In the genomic region with DNA sequence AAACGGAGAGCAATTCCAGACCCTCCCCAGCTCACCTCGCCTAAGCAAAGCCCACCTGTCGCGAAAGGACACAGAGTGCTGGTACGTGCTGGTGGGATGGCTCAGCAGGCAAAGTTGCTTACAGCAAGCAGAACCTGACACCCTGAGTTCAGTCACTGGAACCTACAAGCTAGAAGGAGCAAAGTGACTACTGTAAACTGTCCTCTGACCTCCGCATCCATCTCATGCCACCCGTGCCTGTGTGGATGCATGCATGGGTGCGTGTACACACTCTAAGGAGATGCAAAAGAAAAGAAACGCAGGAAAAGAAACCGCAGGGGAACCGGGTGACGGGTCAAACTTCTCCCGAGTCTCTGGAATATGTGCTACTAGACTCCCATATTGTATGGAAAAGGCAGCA, we compare ENCODE assay signal across 14 mouse cellular contexts.
DNase-seq lines count a peak whose midpoint lies in the region; ATAC-seq and TF ChIP-seq lines count a peak whose summit lies in the region.
"Had no signal": no experiment of that assay in that cellular context is flagged by ENCODE, and none has a peak within 500 bp of the region (broad histone marks: within the 10 kb centered on the region; RNA-seq: fewer than 3 reads in every experiment).

No protein-coding gene starts in this region.

- peaks cover 19% of the 10 kb centered on the region for H3K4me1 ChIP-seq in hindbrain, embryonic 10.5 days (replicated peaks)
- no peaks in the 10 kb centered on the region for H3K4me1 ChIP-seq in hindbrain, embryonic 16.5 days (ENCODE audit: control insufficient read depth, insufficient read depth, low read depth, low read length)
- H3K4me1 ChIP-seq in embryonic facial prominence, embryonic 15.5 days = peaks cover 24% of the 10 kb centered on the region
- H3K4me1 ChIP-seq in kidney, embryonic 14.5 days (ENCODE audit: control insufficient read depth, insufficient read depth, low read length) = peaks cover 22% of the 10 kb centered on the region
- H3K4me1 ChIP-seq in stomach, embryonic 16.5 days (ENCODE audit: control insufficient read depth, insufficient read depth, low read length) = peaks cover 37% of the 10 kb centered on the region
- peaks cover 3% of the 10 kb centered on the region; the same call in 1 of the 2 replicates for H3K4me1 ChIP-seq in midbrain, postnatal 0 days (ENCODE audit: insufficient read depth, low read length)

- WGBS in hindbrain, embryonic 10.5 days = 87% methylated on average over 13 of the region's 13 CpGs
- 91% methylated on average over 13 of the region's 13 CpGs for WGBS in hindbrain, embryonic 16.5 days
- WGBS in embryonic facial prominence, embryonic 15.5 days = 76% methylated on average over 13 of the region's 13 CpGs
- 43% methylated on average over 13 of the region's 13 CpGs for WGBS in kidney, embryonic 14.5 days
- 65% methylated on average over 13 of the region's 13 CpGs for WGBS in stomach, embryonic 16.5 days
- 90% methylated on average over 13 of the region's 13 CpGs for WGBS in midbrain, postnatal 0 days

- no peak overlapping the region for H3K4me3 ChIP-seq in hindbrain, embryonic 10.5 days
- H3K4me3 ChIP-seq in hindbrain, embryonic 16.5 days (ENCODE audit: low read length) = no peak overlapping the region
- no peak overlapping the region for H3K4me3 ChIP-seq in embryonic facial prominence, embryonic 15.5 days (replicated peaks)
- no peak overlapping the region for H3K4me3 ChIP-seq in kidney, embryonic 14.5 days (ENCODE audit: low read length)
- H3K4me3 ChIP-seq in stomach, embryonic 16.5 days (replicated peaks; ENCODE audit: low read length) = no peak overlapping the region
- no peak overlapping the region for H3K4me3 ChIP-seq in midbrain, postnatal 0 days (ENCODE audit: low read depth, low read length)
- H3K4me3 ChIP-seq: hindbrain, embryonic 15.5 days; liver, embryonic 15.5 days had no signal

- H3K9ac ChIP-seq in hindbrain, embryonic 16.5 days (ENCODE audit: low read depth, low read length) = no peak overlapping the region
- H3K9ac ChIP-seq in embryonic facial prominence, embryonic 15.5 days = no peak overlapping the region
- H3K9ac ChIP-seq in kidney, embryonic 14.5 days (ENCODE audit: low read depth, low read length) = no peak overlapping the region
- no peak overlapping the region for H3K9ac ChIP-seq in stomach, embryonic 16.5 days (ENCODE audit: low read length)
- H3K9ac ChIP-seq in midbrain, postnatal 0 days (replicated peaks; ENCODE audit: low read length, poor library complexity, severe bottlenecking) = no peak overlapping the region
- H3K9ac ChIP-seq: hindbrain, embryonic 15.5 days; liver, embryonic 15.5 days had no signal

- H3K9me3 ChIP-seq in hindbrain, embryonic 10.5 days = no peaks in the 10 kb centered on the region
- no peaks in the 10 kb centered on the region for H3K9me3 ChIP-seq in hindbrain, embryonic 16.5 days (ENCODE audit: control insufficient read depth, low read length)
- no peaks in the 10 kb centered on the region for H3K9me3 ChIP-seq in embryonic facial prominence, embryonic 15.5 days (replicated peaks)
- no peaks in the 10 kb centered on the region for H3K9me3 ChIP-seq in kidney, embryonic 14.5 days (ENCODE audit: control insufficient read depth, low read length)
- H3K9me3 ChIP-seq in stomach, embryonic 16.5 days (replicated peaks; ENCODE audit: control insufficient read depth, low read length) = no peaks in the 10 kb centered on the region
- no peaks in the 10 kb centered on the region for H3K9me3 ChIP-seq in midbrain, postnatal 0 days (ENCODE audit: low read length)
- H3K9me3 ChIP-seq: hindbrain, embryonic 15.5 days; liver, embryonic 15.5 days had no signal

- TF ChIP-seq CTCF in midbrain, postnatal 0 days (IDR thresholded peaks at IDR 0.05) = no peak

- H3K27ac ChIP-seq in hindbrain, embryonic 10.5 days = peak overlapping the region; percentile 23; the same call in 1 of the 2 replicates
- H3K27ac ChIP-seq in hindbrain, embryonic 16.5 days (ENCODE audit: low read depth, low read length) = no peak overlapping the region
- 0 out of 2 replicates have a peak overlapping the region, but pooled peaks have one; percentile 24 for H3K27ac ChIP-seq in embryonic facial prominence, embryonic 15.5 days (replicated peaks)
- H3K27ac ChIP-seq in kidney, embryonic 14.5 days (ENCODE audit: low read depth, low read length) = peak overlapping the region; percentile 42; the same call in 1 of the 2 replicates
- peak overlapping the region; percentile 84 for H3K27ac ChIP-seq in stomach, embryonic 16.5 days (ENCODE audit: low read length)
- H3K27ac ChIP-seq in midbrain, postnatal 0 days (ENCODE audit: low read depth, low read length) = no peak overlapping the region
- H3K27ac ChIP-seq: liver, embryonic 15.5 days had no signal

- H3K36me3 ChIP-seq in hindbrain, embryonic 10.5 days = no peaks in the 10 kb centered on the region
- H3K36me3 ChIP-seq in hindbrain, embryonic 16.5 days (ENCODE audit: control insufficient read depth, insufficient read depth, low read length) = no peaks in the 10 kb centered on the region
- no peaks in the 10 kb centered on the region for H3K36me3 ChIP-seq in embryonic facial prominence, embryonic 15.5 days
- no peaks in the 10 kb centered on the region for H3K36me3 ChIP-seq in kidney, embryonic 14.5 days (ENCODE audit: control insufficient read depth, insufficient read depth, low read length)
- no peaks in the 10 kb centered on the region for H3K36me3 ChIP-seq in stomach, embryonic 16.5 days (ENCODE audit: control insufficient read depth, insufficient read depth, low read length)
- H3K36me3 ChIP-seq in midbrain, postnatal 0 days (ENCODE audit: insufficient read depth, low read length) = no peaks in the 10 kb centered on the region
- H3K36me3 ChIP-seq: hindbrain, embryonic 15.5 days; liver, embryonic 15.5 days had no signal

- DNase-seq in hindbrain, embryonic 10.5 days (ENCODE audit: low spot score) = no peak
- no peak for DNase-seq in urinary bladder, postnatal 36 days (ENCODE audit: low spot score in 2 of 2)
- no peak for DNase-seq in right cerebral cortex, postnatal 4 days
- no peak for DNase-seq in midbrain, postnatal 0 days (ENCODE audit: low spot score)
- DNase-seq: B cell, adult 2 months; gastrocnemius, postnatal 14 days; thymus, postnatal 4 days had no signal

- no peak overlapping the region for H3K4me2 ChIP-seq in hindbrain, embryonic 16.5 days (ENCODE audit: low read length)
- H3K4me2 ChIP-seq in embryonic facial prominence, embryonic 15.5 days (replicated peaks) = no peak overlapping the region
- peak overlapping the region; percentile 15; the same call in 1 of the 2 replicates for H3K4me2 ChIP-seq in kidney, embryonic 14.5 days (replicated peaks; ENCODE audit: low read depth, low read length)
- no peak overlapping the region for H3K4me2 ChIP-seq in stomach, embryonic 16.5 days (ENCODE audit: low read depth, low read length)
- no peak overlapping the region for H3K4me2 ChIP-seq in midbrain, postnatal 0 days (ENCODE audit: low read depth, low read length, poor library complexity, severe bottlenecking)
- H3K4me2 ChIP-seq: hindbrain, embryonic 15.5 days; liver, embryonic 15.5 days had no signal

- no peaks in the 10 kb centered on the region for H3K27me3 ChIP-seq in hindbrain, embryonic 10.5 days (ENCODE audit: insufficient read depth, poor library complexity, severe bottlenecking)
- H3K27me3 ChIP-seq in hindbrain, embryonic 16.5 days (replicated peaks; ENCODE audit: control insufficient read depth, insufficient read depth, low read length) = no peaks in the 10 kb centered on the region
- no peaks in the 10 kb centered on the region for H3K27me3 ChIP-seq in embryonic facial prominence, embryonic 15.5 days
- H3K27me3 ChIP-seq in kidney, embryonic 14.5 days (ENCODE audit: control insufficient read depth, insufficient read depth, low read length) = no peaks in the 10 kb centered on the region
- H3K27me3 ChIP-seq in stomach, embryonic 16.5 days (ENCODE audit: control insufficient read depth, insufficient read depth, low read length) = no peaks in the 10 kb centered on the region
- H3K27me3 ChIP-seq in midbrain, postnatal 0 days (ENCODE audit: insufficient read depth, low read length) = no peaks in the 10 kb centered on the region
- H3K27me3 ChIP-seq: hindbrain, embryonic 15.5 days; liver, embryonic 15.5 days had no signal

- ATAC-seq in hindbrain, embryonic 16.5 days = no peak
- ATAC-seq in embryonic facial prominence, embryonic 15.5 days (ENCODE audit: insufficient number of reproducible peaks, low FRiP score, low TSS enrichment, low read depth) = no peak
- peak; percentile 71 for ATAC-seq in kidney, embryonic 14.5 days (ENCODE audit: low FRiP score, low TSS enrichment)
- no peak for ATAC-seq in stomach, embryonic 16.5 days (ENCODE audit: insufficient read depth, low FRiP score)
- ATAC-seq in midbrain, postnatal 0 days (ENCODE audit: low FRiP score) = no peak
- ATAC-seq: forebrain, embryonic 16.5 days had no signal

Comparison
In these comparisons a context has a peak if more than half of its experiments do, and no peak if none do; other contexts are left out.
1. H3K27ac ChIP-seq: peak in hindbrain, embryonic 10.5 days (single experiment), embryonic facial prominence, embryonic 15.5 days (single experiment), kidney, embryonic 14.5 days (single experiment) and stomach, embryonic 16.5 days (single experiment); none in hindbrain, embryonic 16.5 days (single experiment) and midbrain, postnatal 0 days (single experiment).